Mouse (Mus musculus) hindbrain, embryonic 13.5 days (tissue): ENCODE measurements at regions not wholly inside any gene's neighbourhood (a gene's known extent, or its start where the extent isn't known, plus 50 kb on each side); places are given as distances from the start of the nearest gene placed in this dataset.

Experiments
- ATAC-seq: fragments of 200-750 bp; cut with Nextera tagmentation; 2 replicates; pipeline ENCODE4 v1.8.0; 2017; ENCODE audit warnings: moderate TSS enrichment; ENCODE audit not compliant: low FRiP score
- H3K27ac ChIP-seq: fragments of 300-500 bp; sonication (generic); 2 replicates; pipeline ENCODE4 v1.5.1; 2015; ENCODE audit warnings: inconsistent platforms, mild to moderate bottlenecking, moderate library complexity
- H3K27me3 ChIP-seq: fragments of 300-500 bp; sonication (generic); 2 replicates; pipeline ENCODE4 v1.6.1; 2015; ENCODE audit warnings: mild to moderate bottlenecking, inconsistent platforms
- H3K36me3 ChIP-seq: fragments of 300-500 bp; sonication (generic); 2 replicates; pipeline ENCODE4 v1.6.1; 2015; ENCODE audit warnings: mild to moderate bottlenecking, inconsistent platforms
- H3K4me1 ChIP-seq: fragments of 300-500 bp; sonication (generic); replicated peaks from 2 replicates; pipeline ENCODE4 v1.6.1; 2015; ENCODE audit warnings: inconsistent platforms
- H3K4me2 ChIP-seq: fragments of 300-500 bp; sonication (generic); 2 replicates; pipeline ENCODE4 v1.6.1; 2015; ENCODE audit warnings: inconsistent platforms, mild to moderate bottlenecking, moderate library complexity
- H3K4me3 ChIP-seq: fragments of 300-500 bp; sonication (generic); 2 replicates; pipeline ENCODE4 v1.5.1; 2015; ENCODE audit warnings: mild to moderate bottlenecking, inconsistent platforms
- H3K9ac ChIP-seq: fragments of 300-500 bp; sonication (generic); 2 replicates; pipeline ENCODE4 v1.6.1; 2015; ENCODE audit warnings: mild to moderate bottlenecking, inconsistent platforms
- H3K9me3 ChIP-seq: fragments of 300-500 bp; sonication (generic); 2 replicates; pipeline ENCODE4 v1.6.1; 2016; ENCODE audit warnings: inconsistent platforms
- WGBS: fragments of 180-500 bp; shearing (Covaris S2); methylation state at CpG from one replicate; pipeline ENCODE4 v1.1.7; 2015; 5-methylcytosine and 5-hydroxymethylcytosine counted together

DNA sequence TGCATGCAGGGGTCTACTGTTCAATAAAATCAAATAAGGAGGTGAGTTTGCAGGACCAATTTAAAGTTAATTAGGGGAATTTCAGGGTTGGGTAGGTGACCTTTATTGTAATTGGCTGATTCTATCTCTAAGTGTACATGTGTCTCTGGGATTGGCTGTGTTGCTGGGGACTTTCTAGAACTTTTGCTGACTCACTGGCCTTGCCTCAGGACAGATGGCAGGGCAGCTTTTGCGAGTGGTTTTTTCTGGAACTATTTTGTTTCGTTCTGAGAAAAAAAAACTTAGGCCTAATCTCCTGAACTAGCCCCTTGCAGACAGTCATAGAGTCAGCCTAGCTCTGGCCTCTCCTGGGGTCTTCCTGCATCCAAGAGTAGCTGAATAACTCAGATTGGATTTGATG is 249.3 kb upstream of the Mdga2 start:
- Histone ChIP-seq H3K9ac (no peak overlapping the region), H3K27ac (no peak overlapping the region), H3K4me3 (no peak overlapping the region), H3K4me2 (no peak overlapping the region), H3K9me3 (no peaks in the 10 kb centered on the region), H3K4me1 (no peaks in the 10 kb centered on the region), H3K27me3 (no peaks in the 10 kb centered on the region), H3K36me3 (no peaks in the 10 kb centered on the region)
- ATAC-seq = no peak
- WGBS = 88% methylated on average over 2 of the region's 2 CpGs

GRCm38 (mm10) chr12:67471001-67471400 is 248.7 kb upstream of the Mdga2 start:
- WGBS = 82% methylated on average over 3 of the region's 3 CpGs
- no peak for ATAC-seq
- Histone ChIP-seq H3K4me3 (no peak overlapping the region), H3K27ac (no peak overlapping the region), H3K36me3 (no peaks in the 10 kb centered on the region), H3K27me3 (no peaks in the 10 kb centered on the region), H3K9me3 (no peaks in the 10 kb centered on the region), H3K4me2 (no peak overlapping the region), H3K9ac (no peak overlapping the region), H3K4me1 (no peaks in the 10 kb centered on the region)

- no peak overlapping the region for H3K9ac ChIP-seq
- 0 out of 2 replicates have a peak, but pooled peaks have one; percentile 49 for ATAC-seq
- WGBS = 22% methylated on average over 1 of the region's 1 CpGs
- no peak overlapping the region for H3K27ac ChIP-seq
- H3K36me3 ChIP-seq = no peaks in the 10 kb centered on the region
- no peaks in the 10 kb centered on the region for H3K27me3 ChIP-seq
- H3K4me1 ChIP-seq = no peaks in the 10 kb centered on the region
- no peaks in the 10 kb centered on the region for H3K9me3 ChIP-seq
- no peak overlapping the region for H3K4me3 ChIP-seq
- no peak overlapping the region for H3K4me2 ChIP-seq
Measured at GRCm38 (mm10) chr12:67449109-67449508, 226.8 kb upstream of the Mdga2 start.

DNA sequence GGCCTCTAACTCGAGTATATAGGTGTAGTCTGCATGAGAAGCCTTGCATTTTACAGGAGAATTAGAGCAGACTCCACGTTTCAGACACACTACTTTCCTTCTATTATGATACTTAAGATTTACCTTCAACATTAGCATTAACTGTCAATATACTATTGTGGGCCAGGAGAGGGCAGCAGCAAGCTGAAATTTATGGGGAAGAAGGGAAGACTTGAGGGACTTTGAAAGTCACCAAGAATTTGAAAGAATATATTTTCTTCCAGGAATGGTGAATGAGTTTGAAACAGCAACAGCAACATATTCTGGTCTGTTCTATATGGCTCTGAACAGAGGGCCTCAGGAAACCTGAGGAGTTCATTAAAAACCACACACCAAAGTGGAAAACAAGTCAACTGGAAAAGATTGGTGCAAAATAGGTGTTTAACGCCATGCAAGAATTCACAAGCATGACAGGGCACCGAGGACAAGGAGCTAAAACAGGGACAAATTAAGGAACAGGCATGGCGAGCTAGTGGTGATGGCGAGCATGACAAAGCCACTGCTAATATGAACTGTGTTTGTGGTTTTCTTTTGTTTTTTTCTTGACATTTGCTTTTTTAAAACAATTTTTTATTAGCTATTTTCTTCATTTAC is 208.1 kb upstream of the Mdga2 start:
- Histone ChIP-seq H3K36me3 (no peaks in the 10 kb centered on the region), H3K4me3 (no peak overlapping the region), H3K27me3 (no peaks in the 10 kb centered on the region), H3K27ac (no peak overlapping the region), H3K9ac (no peak overlapping the region), H3K4me2 (no peak overlapping the region), H3K4me1 (no peaks in the 10 kb centered on the region), H3K9me3 (no peaks in the 10 kb centered on the region)
- 37% methylated on average over 6 of the region's 6 CpGs for WGBS
- ATAC-seq = no peak

DNA sequence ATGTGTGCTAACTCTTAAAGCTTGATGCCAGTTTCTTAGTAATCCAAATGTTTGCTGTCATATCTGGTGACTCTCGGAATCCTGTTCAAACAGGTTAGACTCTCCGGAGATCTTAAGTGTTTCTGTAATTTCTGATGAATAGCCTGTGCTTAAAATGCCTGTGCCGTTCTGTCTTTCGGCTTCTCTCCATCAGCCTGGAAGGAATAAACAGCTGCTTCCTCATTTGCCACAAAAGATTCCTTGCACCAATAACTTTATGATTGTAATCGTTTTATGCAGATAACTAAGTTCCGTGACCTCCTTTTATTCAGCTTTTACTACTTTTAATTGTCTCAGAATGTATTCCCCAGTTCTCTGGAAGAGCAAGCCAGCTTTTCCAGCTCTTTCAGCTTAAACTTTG is 204.5 kb upstream of the Mdga2 start:
- 79% methylated on average over 6 of the region's 6 CpGs for WGBS
- no peak overlapping the region for H3K4me2 ChIP-seq
- ATAC-seq = no peak

GRCm38 (mm10) chr12:67399537-67399936 is 177.2 kb upstream of the Mdga2 start:
- Histone ChIP-seq H3K36me3 (no peaks in the 10 kb centered on the region), H3K9ac (no peak overlapping the region), H3K27ac (no peak overlapping the region), H3K9me3 (no peaks in the 10 kb centered on the region), H3K4me3 (no peak overlapping the region), H3K27me3 (no peaks in the 10 kb centered on the region), H3K4me2 (no peak overlapping the region), H3K4me1 (no peaks in the 10 kb centered on the region)
- WGBS = 86% methylated on average over 3 of the region's 3 CpGs
- ATAC-seq = no peak

More for the DNA sequence above, 204.5 kb upstream of the Mdga2 start:
- Histone ChIP-seq H3K27ac (no peak overlapping the region), H3K36me3 (no peaks in the 10 kb centered on the region), H3K9ac (no peak overlapping the region), H3K9me3 (no peaks in the 10 kb centered on the region), H3K4me1 (no peaks in the 10 kb centered on the region), H3K4me3 (no peak overlapping the region), H3K27me3 (no peaks in the 10 kb centered on the region)

- WGBS = 88% methylated on average over 1 of the region's 1 CpGs
- Histone ChIP-seq H3K27ac (no peak overlapping the region), H3K9ac (no peak overlapping the region), H3K4me2 (no peak overlapping the region), H3K4me3 (no peak overlapping the region), H3K9me3 (no peaks in the 10 kb centered on the region), H3K36me3 (no peaks in the 10 kb centered on the region), H3K27me3 (no peaks in the 10 kb centered on the region), H3K4me1 (no peaks in the 10 kb centered on the region)
- no peak for ATAC-seq
Measured at GRCm38 (mm10) chr12:67374530-67374929, 152.2 kb upstream of the Mdga2 start.

DNA sequence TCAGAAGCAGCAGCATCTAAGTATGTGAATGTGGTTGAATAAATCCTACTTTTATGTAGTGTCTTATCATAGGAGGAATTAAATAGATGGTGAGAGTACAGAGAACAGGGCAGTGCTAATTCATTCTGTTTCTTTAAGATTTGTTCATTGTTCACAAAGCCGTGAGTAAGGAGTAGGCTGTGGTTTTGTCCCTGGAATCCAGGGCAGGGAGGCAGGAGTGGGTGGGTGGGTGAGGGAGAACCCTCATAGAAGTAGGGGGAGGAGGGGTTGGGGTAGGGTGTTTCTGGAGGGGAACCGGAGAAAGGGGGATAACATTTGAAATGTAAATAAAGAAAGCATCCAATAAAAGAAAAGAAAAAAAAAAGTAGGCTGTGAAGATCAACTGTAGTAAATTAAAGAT is 126.2 kb upstream of the Mdga2 start:
- H3K4me1 ChIP-seq = no peaks in the 10 kb centered on the region
- no peak for ATAC-seq
- no peak overlapping the region for H3K4me3 ChIP-seq
- 3% methylated on average over 2 of the region's 2 CpGs for WGBS
- H3K27me3 ChIP-seq = no peaks in the 10 kb centered on the region
- H3K9ac ChIP-seq = no peak overlapping the region
- no peak overlapping the region for H3K4me2 ChIP-seq
- no peaks in the 10 kb centered on the region for H3K36me3 ChIP-seq
- no peak overlapping the region for H3K27ac ChIP-seq
- no peaks in the 10 kb centered on the region for H3K9me3 ChIP-seq

DNA sequence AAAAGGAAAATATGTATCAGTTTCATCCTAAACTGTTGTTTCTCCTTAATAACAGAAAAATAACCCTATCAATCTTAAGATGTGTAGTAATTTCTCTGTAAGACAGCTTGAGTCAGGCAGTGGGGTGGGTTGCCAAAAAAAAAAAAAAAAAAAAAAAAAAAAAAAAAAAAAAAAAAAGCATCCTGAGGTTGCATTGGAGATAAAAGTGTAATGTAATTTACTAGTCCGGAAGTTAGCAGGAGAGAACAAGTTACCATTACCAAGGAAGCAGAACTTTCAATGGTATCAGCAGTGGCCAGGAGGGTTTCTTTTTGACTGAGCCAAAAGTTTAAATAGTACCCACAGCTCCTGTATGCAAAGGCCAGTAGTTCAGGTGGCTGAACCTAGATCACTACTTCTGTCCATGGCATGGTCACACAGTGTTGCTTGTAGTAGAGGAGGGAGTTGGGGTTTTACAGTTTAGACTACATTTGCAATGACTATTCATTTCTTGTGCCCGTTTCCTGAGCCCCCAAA is 110.2 kb upstream of the Mdga2 start:
- H3K36me3 ChIP-seq = no peaks in the 10 kb centered on the region
- WGBS = 88% methylated on average over 2 of the region's 2 CpGs
- no peak for ATAC-seq
- no peak overlapping the region for H3K27ac ChIP-seq
- H3K27me3 ChIP-seq = no peaks in the 10 kb centered on the region
- H3K9ac ChIP-seq = no peak overlapping the region
- H3K4me1 ChIP-seq = no peaks in the 10 kb centered on the region
- H3K4me3 ChIP-seq = no peak overlapping the region
- no peak overlapping the region for H3K4me2 ChIP-seq
- H3K9me3 ChIP-seq = no peaks in the 10 kb centered on the region

DNA sequence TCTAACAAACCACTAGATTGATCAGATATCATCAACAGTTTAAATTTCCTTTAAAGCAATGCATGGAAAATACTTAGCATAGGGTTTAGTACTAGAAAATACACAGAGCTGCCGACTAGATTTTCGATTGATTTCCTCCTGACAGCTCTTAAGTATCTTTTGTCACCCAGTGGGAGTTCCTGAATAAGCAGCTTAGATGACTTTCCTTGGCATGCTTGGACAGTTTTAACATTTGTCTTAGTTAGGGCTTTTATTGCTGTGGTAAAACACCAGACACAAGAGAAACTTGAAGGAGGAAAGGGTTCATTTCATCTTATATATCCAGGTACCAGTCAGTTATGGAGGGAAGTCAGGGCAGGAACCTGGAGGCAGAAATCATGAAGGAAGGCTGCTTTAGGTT is 104.0 kb upstream of the Mdga2 start:
- no peaks in the 10 kb centered on the region for H3K36me3 ChIP-seq
- no peak overlapping the region for H3K27ac ChIP-seq
- H3K4me1 ChIP-seq = no peaks in the 10 kb centered on the region
- no peak for ATAC-seq
- H3K4me3 ChIP-seq = no peak overlapping the region
- WGBS = 71% methylated on average over 2 of the region's 2 CpGs
- H3K9ac ChIP-seq = no peak overlapping the region
- H3K27me3 ChIP-seq = no peaks in the 10 kb centered on the region
- no peaks in the 10 kb centered on the region for H3K9me3 ChIP-seq
- no peak overlapping the region for H3K4me2 ChIP-seq

GRCm38 (mm10) chr12:67325799-67326198 is 103.5 kb upstream of the Mdga2 start:
- Histone ChIP-seq H3K9me3 (no peaks in the 10 kb centered on the region), H3K27ac (no peak overlapping the region), H3K4me2 (no peak overlapping the region), H3K9ac (no peak overlapping the region), H3K36me3 (no peaks in the 10 kb centered on the region), H3K4me1 (peaks cover 3% of the 10 kb centered on the region), H3K27me3 (no peaks in the 10 kb centered on the region), H3K4me3 (no peak overlapping the region)
- WGBS = 45% methylated on average over 1 of the region's 1 CpGs
- no peak for ATAC-seq

DNA sequence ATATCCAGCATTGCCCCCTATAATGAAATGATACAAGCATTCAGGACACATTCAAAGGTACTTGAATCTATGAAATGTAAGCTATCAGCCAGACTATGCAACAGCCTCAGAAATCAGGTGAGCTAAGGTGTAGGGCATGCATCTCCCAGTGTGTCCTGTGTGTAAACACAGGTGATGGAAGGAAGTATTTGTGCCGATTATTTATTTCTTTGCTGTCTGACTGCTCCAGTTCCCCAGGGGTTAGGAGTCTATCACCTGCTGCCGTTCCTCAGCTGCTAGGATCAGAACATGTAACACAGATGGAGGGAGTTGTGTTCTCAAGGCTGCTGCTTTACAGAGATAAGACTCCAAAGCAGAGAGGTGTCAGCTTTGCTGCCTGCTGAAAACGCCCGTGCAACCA is 103.0 kb upstream of the Mdga2 start:
- no peak for ATAC-seq
- WGBS = 67% methylated on average over 4 of the region's 4 CpGs
- no peak overlapping the region for H3K4me2 ChIP-seq
- H3K9me3 ChIP-seq = no peaks in the 10 kb centered on the region
- no peaks in the 10 kb centered on the region for H3K27me3 ChIP-seq
- H3K36me3 ChIP-seq = no peaks in the 10 kb centered on the region
- H3K4me3 ChIP-seq = no peak overlapping the region
- no peak overlapping the region for H3K9ac ChIP-seq
- H3K27ac ChIP-seq = no peak overlapping the region
- peaks cover 5% of the 10 kb centered on the region for H3K4me1 ChIP-seq

DNA sequence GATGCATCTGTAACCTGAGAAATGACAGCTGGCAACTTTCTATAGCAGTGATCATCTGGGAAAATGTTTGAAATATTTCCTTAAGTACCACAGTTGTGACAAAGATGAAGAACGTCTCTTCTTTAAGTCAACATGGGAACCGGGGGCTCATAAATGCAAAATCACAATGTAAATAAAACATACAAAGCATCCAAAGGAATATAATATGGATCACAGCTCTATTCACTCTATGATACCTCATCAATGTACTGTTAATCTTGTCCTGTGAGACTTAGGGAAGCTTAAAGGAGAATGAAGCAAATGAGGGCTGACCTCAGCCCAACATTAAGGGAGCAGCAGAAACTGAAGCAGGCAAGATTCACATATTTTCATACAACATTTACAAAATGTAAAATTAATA is 96.3 kb upstream of the Mdga2 start:
- ATAC-seq = no peak
- H3K9me3 ChIP-seq = no peaks in the 10 kb centered on the region
- no peak overlapping the region for H3K4me2 ChIP-seq
- no peaks in the 10 kb centered on the region for H3K27me3 ChIP-seq
- H3K9ac ChIP-seq = no peak overlapping the region
- H3K36me3 ChIP-seq = no peaks in the 10 kb centered on the region
- no peak overlapping the region for H3K27ac ChIP-seq
- 88% methylated on average over 2 of the region's 2 CpGs for WGBS
- no peak overlapping the region for H3K4me3 ChIP-seq
- H3K4me1 ChIP-seq = peaks cover 5% of the 10 kb centered on the region
